Mouse (Mus musculus) lung, adult 2 months (tissue): ENCODE results near the gene Gatad2a. TPM values are rescaled to one million over a fixed set of nuclear protein-coding genes. Genes with fewer than 3 reads are reported as not detected.

Experiments used
- DNase-seq: peaks from one replicate; pipeline ENCODE4 v3.0.0; 2022
- H3K4me1 ChIP-seq: fragments of 200-500 bp; 2 replicates; pipeline ENCODE4 v1.6.1; 2011; ENCODE audit warnings: low read length; ENCODE audit not compliant: control insufficient read depth, insufficient read depth
- H3K4me3 ChIP-seq: fragments of 200-500 bp; replicated peaks from 2 replicates; pipeline ENCODE3; 2011; ENCODE audit warnings: low read depth, mild to moderate bottlenecking, control low read depth, low read length; ENCODE audit errors: extremely low read depth
- CTCF ChIP-seq: fragments of 200-500 bp; IDR thresholded peaks from 2 replicates; pipeline ENCODE4 v1.5.1; 2011; ENCODE audit warnings: mild to moderate bottlenecking, low read length, control low read depth; ENCODE audit not compliant: insufficient read depth
- POLR2A ChIP-seq: fragments of 200-500 bp; IDR thresholded peaks from 2 replicates; pipeline ENCODE4 v1.6.1; 2011; ENCODE audit warnings: low read depth, mild to moderate bottlenecking, control low read depth, low read length, borderline replicate concordance; ENCODE audit errors: extremely low read depth
- WGBS: fragments of 180-500 bp; shearing (Covaris S2); methylation state at CpG from one replicate; pipeline ENCODE4 v1.1.7; 2018; 5-methylcytosine and 5-hydroxymethylcytosine counted together
- polyA plus RNA-seq: library from polyadenylated mRNA; depleted of rRNA; stranded (reverse); fragments of >200 nt; gene quantifications from 2 replicates; pipeline ENCODE4 v1.2.3, GENCODE M21; 2012

Gatad2a gene
- polyA plus RNA-seq, 1 experiment, result 81.8 TPM

DNA sequence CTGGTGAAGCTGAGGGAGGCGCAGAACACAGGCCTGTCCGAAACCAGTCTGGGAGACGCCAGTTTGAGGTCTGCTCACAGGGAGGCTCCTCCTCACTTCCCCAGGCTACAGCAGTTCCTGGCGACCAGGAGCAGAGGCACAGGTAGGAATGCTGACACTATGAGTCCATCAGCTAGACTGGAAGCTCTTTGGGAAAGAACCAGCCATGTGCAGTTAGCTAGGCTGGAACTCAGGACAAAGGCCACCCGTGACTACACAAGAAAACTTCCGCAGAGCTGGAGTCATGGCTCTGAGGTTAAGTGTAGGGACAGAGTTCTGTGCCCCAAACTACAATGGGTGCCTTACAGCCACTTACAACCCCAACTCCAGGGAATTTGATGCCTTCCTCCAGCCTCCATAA, 98.3 kb downstream of the Gatad2a start:
- WGBS, result 88% methylated on average over 6 of the region's 6 CpGs
- no peak for DNase-seq
- TF ChIP-seq POLR2A (no peak), CTCF (no peak)
- Histone ChIP-seq H3K4me3 (no peak overlapping the region), H3K4me1 (peaks cover 4% of the 10 kb centered on the region; the same call in 1 of the 2 replicates)

DNA sequence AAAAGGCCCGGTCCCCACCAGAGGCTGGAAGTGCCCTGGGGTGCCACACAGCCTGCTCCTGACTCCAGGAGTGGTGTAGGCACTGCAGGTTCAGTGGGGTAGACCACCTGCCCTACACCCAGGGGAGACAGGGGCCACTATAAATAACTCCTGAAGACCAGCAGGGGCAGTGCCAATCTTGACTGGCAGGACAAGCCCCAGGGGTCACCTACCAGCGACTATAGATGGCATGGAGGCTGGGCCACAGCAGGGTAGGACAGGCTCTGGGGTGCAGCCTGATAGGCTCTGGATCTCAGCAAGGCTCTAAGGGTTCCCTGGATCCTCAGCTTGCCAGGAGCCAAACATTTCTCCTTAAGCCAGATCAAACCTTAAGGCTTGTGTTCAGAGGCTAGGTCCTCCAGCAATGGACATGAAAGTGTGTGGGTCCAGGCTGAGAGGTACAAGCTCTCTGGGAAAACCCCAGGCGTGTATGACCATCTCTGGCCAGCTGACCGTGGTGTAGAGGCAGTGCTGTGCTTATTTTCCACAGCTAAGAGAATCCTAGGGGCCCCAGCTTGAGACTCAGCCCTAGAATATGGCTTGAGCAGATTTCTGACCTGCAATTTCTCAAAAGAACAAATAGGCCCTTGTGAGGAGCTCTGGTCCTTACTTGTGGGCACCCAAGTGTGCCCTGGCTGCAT, 100.3 kb downstream of the Gatad2a start:
- TF ChIP-seq POLR2A, result no peak
- TF ChIP-seq CTCF, result no peak
- Histone ChIP-seq H3K4me1 (no peaks in the 10 kb centered on the region), H3K4me3 (no peak overlapping the region)
- DNase-seq, result no peak
- 68% methylated on average over 4 of the region's 4 CpGs for WGBS

DNA sequence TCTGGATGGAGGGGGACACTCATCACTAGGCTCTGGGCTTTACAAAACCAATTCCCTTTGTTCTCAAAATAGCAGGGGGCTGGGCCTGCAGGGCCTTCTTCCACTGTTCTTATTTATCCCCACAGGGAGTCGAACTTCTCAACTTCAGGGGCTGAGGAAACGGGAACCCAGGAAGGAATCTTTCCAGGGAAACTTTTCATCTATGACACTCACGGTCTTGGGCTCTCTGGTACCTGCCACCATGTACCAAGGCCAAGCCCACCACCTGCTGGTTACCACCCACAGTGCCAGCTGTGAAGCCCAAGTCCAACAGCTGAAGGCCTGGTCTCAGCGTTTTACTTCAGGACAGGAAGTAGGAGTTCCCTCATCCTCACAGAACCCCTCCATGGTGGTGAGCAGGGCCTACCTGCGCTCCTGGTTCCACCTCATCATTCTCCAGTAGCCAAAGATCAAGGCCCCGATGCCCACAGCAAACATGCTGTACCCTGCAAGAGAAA, 101.3 kb downstream of the Gatad2a start:
- Histone ChIP-seq H3K4me1 (no peaks in the 10 kb centered on the region), H3K4me3 (no peak overlapping the region)
- TF ChIP-seq POLR2A (no peak), CTCF (no peak)
- no peak for DNase-seq
- WGBS, result 69% methylated on average over 6 of the region's 6 CpGs

GRCm38 (mm10) chr8:69893863-69894262, 102.3 kb downstream of the Gatad2a start:
- 53% methylated on average over 17 of the region's 17 CpGs for WGBS
- TF ChIP-seq POLR2A (no peak), CTCF (peak; percentile 53)

GRCm38 (mm10) chr8:69890813-69891241, 105.4 kb downstream of the Gatad2a start:
- TF ChIP-seq POLR2A (no peak), CTCF (peak; percentile 45)
- DNase-seq, result peak; percentile 18
- Histone ChIP-seq H3K4me1 (peaks cover 17% of the 10 kb centered on the region), H3K4me3 (no peak overlapping the region)
- 45% methylated on average over 19 of the region's 19 CpGs for WGBS

More at GRCm38 (mm10) chr8:69893863-69894262, 102.3 kb downstream of the Gatad2a start:
- peak; percentile 43 for DNase-seq
- H3K4me3 ChIP-seq, result no peak overlapping the region
- peaks cover 3% of the 10 kb centered on the region for H3K4me1 ChIP-seq

GRCm38 (mm10) chr8:69888902-69889301, 107.3 kb downstream of the Gatad2a start:
- TF ChIP-seq CTCF (no peak), POLR2A (no peak)
- no peak for DNase-seq
- peaks cover 17% of the 10 kb centered on the region for H3K4me1 ChIP-seq
- WGBS, result 4% methylated on average over 32 of the region's 32 CpGs
- no peak overlapping the region for H3K4me3 ChIP-seq

DNA sequence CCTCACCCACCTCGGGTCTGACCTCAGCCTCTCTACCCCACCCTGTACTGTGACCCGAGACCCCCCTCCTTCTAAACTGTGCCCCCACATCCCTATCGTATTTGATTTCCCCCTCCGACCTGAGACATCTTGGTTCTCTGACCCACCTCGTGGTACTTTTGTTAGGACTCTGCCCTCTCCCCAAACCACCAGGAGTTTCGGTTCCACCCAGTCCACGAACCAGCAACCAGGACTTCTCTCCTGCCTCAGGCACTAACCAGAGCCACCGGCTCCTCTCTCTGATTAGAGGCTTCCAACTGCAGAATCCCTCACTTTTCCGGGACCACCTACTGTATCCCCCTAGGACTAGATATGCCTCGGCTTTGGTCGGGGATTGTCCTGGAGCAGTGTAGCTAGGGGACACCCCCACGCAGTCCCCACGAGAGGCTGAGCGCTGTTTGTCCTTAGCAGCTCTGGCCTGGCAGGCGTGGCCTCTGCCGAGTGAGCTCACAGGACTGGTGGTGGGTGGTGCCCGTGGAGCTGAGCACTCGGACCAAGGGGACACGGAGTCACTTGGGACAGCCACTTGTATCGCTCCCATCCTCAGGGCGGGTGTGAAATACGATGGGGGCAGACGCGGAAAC, 107.8 kb downstream of the Gatad2a start:
- DNase-seq, result peak; percentile 25
- peak overlapping the region; percentile 34 for H3K4me3 ChIP-seq
- WGBS, result 6% methylated on average over 24 of the region's 24 CpGs
- no peak for TF ChIP-seq CTCF
- no peak for TF ChIP-seq POLR2A
- H3K4me1 ChIP-seq, result peaks cover 17% of the 10 kb centered on the region

GRCm38 (mm10) chr8:69887289-69888243, 108.6 kb downstream of the Gatad2a start, which contains the start of gene Cilp2:
Cilp2 (minus strand) TSS chr8:69887687.
- TF ChIP-seq CTCF (no peak), POLR2A (no peak)
- peak; percentile 19 for DNase-seq
- Histone ChIP-seq H3K4me1 (peaks cover 17% of the 10 kb centered on the region), H3K4me3 (peak within 1 kb of the TSS; percentile 34)
- WGBS, result under 1% methylated on average over 56 of the region's 60 CpGs

DNA sequence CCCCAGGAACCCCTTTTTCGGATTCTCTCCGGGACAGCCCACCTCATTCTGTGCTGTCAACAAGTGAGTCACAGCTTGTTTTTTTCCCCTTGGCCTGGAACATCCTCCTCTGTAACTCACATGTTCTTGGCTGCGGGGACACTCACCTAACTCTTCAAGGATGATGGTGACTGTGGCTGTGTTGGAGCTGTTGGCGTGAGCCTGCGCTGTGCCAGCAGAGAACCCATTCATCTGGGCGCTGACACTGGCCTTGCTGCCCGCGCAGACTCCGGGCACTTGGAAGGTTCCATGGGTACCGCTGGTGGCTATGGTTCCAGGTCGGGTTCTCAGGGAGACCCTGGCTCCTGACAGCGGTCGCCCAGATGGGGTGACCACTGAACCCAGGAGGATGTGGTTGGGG, 112.0 kb downstream of the Gatad2a start:
- no peak for TF ChIP-seq CTCF
- WGBS, result 52% methylated on average over 13 of the region's 13 CpGs
- Histone ChIP-seq H3K4me1 (peaks cover 22% of the 10 kb centered on the region), H3K4me3 (no peak overlapping the region)
- no peak for DNase-seq
